Mouse (Mus musculus): ENCODE measurements at regions not wholly inside any gene's neighbourhood (a gene's known extent, or its start where the extent isn't known, plus 50 kb on each side); places are given as distances from the start of the nearest gene placed in this dataset.
"Not testable (repeated sequence)": the region's sequence is repeated elsewhere in the genome, so short reads cannot be mapped to it uniquely, and the experiment has no call there.

DNA sequence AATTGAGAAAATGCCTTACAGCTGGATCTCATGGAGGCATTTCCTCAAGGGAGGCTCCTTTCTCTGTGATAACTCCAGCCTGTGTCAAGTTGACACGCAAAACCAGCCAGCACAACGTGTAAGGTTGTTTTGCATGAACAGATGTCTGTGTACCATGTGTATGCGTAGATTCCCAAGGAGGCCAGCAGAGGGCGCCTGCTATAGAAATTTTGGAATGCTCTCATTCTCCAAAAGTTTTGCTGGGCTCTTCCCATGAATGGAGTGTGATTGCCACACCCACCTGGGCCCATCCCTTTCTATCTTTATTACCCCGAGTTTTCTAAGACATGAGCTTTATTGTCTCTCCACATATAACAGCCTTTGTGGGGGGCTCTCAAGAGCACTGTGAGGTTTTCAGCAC lies 275.4 kb downstream of the Diras2 start:
- DNase-seq (ENCODE audit: low read depth, low spot score), result no peak

GRCm38 (mm10) chr13:52258373-52258772 lies 272.7 kb downstream of the Diras2 start:
- DNase-seq (ENCODE audit: low read depth, low spot score), result no peak

DNA sequence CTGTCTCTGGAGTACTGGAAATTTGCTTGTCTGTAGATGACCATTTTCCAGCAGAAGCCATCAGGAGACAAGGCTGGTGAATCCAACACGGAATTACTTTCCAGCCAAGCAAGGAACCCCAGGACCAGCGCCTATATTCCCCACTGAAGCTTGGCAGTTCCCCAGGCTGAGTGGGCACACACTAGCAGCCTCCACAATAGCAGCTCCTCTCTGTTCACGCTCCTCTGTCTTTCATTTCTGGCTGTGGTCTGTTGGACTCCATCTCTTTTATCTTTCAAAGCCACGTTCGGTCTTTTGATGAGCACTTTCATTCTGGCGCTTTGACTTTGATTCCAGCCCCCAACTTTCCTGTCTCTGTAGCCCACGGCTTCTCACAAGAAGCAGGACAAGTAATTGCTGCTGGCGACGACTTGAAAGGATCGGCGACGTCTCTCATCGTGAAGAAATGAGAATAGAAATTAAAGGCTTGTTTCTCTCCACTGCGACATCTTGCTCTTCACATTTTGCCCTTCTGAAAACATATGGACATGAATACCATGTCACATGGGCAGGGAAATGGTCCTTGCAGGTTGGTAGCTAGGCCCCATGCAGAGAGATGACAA lies 268.0 kb downstream of the Diras2 start:
- no peak for DNase-seq (ENCODE audit: low read depth, low spot score)

DNA sequence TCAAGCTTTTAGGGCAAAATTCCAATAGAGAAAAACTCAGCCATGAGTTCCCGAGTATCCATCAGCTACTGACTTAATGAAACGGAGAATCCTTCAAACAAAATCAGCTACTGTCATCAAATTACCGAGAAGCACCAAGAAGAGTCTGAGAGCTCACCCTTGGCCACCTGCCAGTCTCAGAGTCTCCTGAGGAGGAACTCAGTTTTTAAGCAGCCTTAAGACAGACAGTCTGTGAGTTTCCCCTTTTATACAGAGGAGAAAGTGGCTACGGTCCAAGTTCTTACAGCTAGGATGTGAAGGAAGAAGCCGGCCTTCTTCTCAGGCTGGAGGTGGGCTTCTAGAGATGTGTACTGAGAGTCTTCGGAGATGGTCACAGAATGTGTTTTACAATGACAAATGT lies 262.8 kb downstream of the Diras2 start:
- no peak for DNase-seq (ENCODE audit: low read depth, low spot score)

GRCm38 (mm10) chr13:52273502-52274246 lies 257.4 kb downstream of the Diras2 start:
- DNase-seq (ENCODE audit: low read depth, low spot score), result no peak

- no peak for DNase-seq (ENCODE audit: low read depth, low spot score)
Observed at GRCm38 (mm10) chr13:52275196-52275595, 255.9 kb downstream of the Diras2 start.

GRCm38 (mm10) chr13:52275675-52276074 lies 255.4 kb downstream of the Diras2 start:
- no peak for DNase-seq (ENCODE audit: low read depth, low spot score)

- DNase-seq (ENCODE audit: low read depth, low spot score), result no peak
Observed at GRCm38 (mm10) chr13:52277195-52277594, 253.9 kb downstream of the Diras2 start.

- DNase-seq (ENCODE audit: low read depth, low spot score), result no peak
Observed at GRCm38 (mm10) chr13:52278831-52279230, 252.2 kb downstream of the Diras2 start.

- no peak for DNase-seq (ENCODE audit: low read depth, low spot score)
Observed at GRCm38 (mm10) chr13:52279281-52279969, 251.7 kb downstream of the Diras2 start.

DNA sequence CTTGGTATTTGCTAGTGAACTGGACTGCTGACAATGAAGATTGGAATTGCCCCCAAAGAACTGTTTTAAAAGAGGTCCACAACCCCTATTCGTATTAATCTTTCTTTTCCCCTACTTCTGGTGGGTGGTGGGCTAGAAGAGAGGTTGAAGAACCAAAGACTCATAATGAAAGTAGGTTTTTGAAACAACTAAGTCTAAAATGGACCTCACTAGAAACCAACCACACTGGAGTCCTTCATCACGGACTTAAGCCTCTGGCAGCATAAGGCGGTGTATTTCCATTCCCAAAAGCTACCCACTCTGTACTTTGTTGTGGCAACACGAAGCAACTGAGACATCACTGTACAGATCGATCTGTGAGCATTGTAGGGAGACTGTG lies 251.1 kb downstream of the Diras2 start:
- DNase-seq (ENCODE audit: low read depth, low spot score), result no peak

DNA sequence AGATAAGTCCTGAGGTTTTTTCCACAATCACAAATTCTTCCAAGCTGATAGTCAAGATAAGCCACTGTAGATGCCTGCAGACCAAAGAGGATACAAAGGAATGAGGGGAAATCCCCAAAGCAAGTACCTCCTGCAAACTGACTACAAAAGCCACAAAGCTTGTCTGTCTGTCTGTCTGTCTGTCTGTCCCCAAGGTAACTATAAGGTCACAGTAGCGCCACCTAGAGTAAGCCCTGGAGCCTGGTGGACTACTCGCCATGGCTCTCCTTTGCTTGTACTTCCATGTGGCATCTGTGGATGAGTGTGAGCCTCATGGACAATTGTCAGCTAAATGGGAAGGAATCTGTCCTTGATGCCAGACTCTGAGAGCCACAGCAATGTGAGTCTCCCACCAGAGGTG lies 249.8 kb downstream of the Diras2 start:
- no peak for DNase-seq (ENCODE audit: low read depth, low spot score)

DNA sequence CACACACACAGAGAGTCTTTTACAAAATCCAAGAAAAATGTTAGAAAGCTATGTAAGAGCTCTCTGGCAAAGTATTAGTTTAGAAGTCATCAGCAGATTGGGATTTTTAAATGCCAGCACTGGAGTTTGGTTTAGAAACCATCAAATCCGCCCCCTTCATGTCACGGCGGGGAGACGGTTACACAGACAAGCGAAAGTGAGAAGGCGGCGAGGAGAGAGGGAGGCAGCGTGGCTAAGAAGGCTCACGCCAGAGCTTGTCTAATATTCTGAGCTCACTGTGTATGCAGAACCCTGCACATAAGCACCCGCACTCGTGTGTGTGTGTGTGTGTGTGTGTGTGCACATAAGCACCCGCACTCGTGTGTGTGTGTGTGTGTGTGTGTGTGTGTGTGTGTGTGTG lies 248.6 kb downstream of the Diras2 start:
- no peak for DNase-seq (ENCODE audit: low read depth, low spot score)

DNA sequence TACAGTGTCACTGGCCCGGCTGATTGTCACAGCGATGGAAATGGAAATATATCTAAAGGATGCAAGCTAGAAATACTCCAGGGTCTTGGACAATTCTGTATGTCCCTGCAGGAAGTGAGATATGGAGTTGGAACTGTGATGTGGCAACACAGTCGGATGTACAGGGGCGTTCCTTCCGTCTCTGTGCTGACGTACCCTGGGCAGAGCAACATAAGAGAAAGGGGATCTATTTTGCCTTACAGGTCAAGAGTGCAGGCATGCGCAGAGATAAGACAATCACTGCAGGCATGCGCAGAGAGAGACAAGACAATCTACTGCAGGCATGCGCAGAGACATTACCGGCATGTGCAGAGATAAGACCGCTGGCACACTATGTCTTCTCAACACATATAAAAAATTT lies 247.6 kb downstream of the Diras2 start:
- DNase-seq (ENCODE audit: low read depth, low spot score), result no peak

DNA sequence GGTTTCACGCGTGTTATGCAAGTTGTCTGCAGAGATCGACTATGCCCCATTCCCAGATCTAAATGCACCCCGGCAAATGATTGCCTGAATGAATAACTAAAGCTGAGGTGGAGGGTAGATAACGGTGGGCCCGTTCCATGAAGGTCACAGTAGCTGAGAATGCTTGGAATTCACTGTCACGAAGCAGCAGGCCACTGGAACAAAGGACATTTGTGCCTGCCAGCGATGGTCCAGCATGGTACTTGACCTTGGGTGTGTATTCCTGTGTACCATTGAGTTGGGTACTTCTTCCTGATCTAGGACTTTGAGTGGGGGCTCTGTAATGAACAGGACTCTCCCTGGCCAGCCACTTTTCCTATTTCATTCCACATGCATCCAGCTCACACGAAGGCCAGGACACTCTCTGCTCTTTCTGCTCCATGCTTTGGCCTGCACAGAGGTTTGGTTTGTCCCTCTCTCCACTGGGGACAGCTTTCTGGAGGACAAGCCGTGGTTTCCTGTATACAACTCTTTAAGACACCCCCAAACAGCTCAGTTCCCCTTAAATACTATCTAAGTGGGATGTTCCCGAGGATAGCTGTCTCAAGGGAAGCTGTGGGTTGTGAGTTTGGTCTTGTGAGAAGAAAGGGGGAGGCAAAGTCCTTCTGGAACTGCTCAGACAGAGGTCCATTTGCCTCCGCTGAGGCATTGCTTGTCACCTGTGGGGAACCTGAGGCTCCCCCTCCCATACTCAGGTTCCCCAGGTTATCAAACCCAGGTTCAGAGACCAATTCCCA lies 246.9 kb downstream of the Diras2 start:
- no peak for DNase-seq (ENCODE audit: low read depth, low spot score)

- no peak for DNase-seq (ENCODE audit: low read depth, low spot score)
Observed at GRCm38 (mm10) chr13:52288400-52288799, 242.7 kb downstream of the Diras2 start.

DNA sequence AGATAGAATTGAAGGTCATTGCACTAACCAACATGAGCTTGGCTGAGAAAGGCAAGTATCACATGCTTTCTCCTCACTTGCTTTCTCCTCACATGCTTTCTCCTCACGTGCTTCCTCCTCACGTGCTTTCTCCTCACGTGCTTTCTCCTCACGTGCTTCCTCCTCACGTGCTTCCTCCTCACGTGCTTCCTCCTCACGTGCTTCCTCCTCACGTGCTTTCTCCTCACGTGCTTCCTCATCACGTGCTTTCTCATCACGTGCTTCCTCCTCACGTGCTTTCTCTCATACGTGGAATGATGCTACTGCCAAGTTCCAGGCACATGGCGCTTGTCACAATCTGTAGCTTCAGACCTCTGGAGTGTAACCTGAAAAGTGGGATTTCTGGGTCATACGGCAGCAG lies 235.2 kb downstream of the Diras2 start:
- no peak for DNase-seq (ENCODE audit: low read depth, low spot score)

DNA sequence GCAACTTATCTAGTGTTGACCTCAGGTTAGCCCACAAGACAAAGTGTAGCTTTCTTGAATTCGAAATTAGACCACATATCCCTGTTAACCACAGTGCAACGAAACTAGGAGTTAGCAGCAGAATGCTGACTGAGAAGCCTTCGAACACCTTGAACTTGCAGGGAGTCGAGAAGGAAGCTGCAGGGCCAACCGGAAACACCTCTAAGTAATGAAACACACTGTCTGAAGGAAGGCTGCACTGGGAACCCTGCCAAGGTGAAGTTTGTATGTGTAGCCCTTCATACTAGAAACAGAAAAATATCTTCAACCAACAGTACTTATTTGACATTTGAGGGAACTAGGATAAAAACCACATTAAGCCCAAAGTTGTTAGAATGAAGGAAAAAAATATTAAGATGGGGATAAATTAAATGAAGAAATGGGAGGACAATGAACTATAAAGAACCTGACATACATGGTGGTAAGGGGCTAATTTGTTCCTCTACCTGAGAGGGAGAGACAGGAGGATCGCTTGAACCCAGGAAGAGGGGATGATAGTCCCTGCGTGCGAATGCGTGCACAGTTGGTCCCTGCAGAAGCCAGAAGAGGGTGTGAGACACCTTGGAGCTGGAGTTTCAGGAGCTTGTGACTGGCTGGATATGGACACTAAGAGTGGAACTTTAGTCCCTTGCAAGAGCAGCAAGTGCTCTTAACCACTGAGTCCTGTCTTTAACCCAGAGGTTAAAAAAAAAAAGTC lies 234.4 kb downstream of the Diras2 start:
- no peak for DNase-seq (ENCODE audit: low read depth, low spot score)

DNA sequence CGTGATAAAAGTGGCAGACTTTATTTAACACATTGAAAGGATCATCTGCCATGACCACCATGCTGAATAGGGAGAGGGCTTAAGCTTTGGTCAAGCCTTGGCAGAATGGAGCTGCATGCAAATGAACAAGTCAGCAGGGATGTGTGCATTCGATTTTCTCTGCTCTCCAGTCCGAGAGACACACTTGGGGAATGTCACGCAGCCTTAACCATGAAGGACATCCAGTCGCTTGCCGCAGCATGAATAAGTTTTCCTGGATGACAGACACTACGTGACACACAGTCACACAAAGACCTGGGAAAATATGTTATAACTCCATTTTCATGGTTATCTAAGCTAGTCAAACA lies 233.8 kb downstream of the Diras2 start:
- no peak for DNase-seq (ENCODE audit: low read depth, low spot score)

- DNase-seq (ENCODE audit: low read depth, low spot score), result peak; percentile 8
Observed at GRCm38 (mm10) chr13:52298362-52298761, 232.7 kb downstream of the Diras2 start.

DNA sequence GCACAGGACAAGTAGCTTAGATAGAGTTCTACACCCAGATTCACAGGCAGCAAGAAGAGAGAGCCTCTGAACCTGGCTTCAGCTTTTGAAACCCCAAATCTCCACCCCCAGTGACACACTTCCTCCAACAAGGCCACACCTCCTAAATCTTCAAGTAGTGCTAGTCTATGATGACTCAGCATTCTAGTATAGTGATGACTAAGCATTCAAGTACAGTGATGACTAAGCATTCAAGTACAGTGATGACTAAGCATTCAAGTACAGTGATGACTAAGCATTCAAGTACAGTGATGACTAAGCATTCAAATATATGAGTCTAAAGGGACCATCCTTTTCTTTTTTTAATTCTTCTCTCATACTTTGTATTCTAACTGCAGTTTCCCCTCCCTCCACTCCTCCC lies 225.8 kb downstream of the Diras2 start:
- not testable (repeated sequence) for DNase-seq (ENCODE audit: low read depth, low spot score)
